Mouse (Mus musculus) left cerebral cortex, adult 6 months (tissue): ENCODE measurements around the gene Dynlt1a. TPM values are rescaled to one million over a fixed set of nuclear protein-coding genes. Genes with fewer than 3 reads are reported as not detected.

Experiments
- long read RNA-seq, 2 experiments: library from polyadenylated mRNA; unstranded; transcript quantifications; one replicate each; pipeline ENCODE4 v2.0.0; 2019 to 2020
- polyA plus RNA-seq: library from polyadenylated mRNA; unstranded; fragments of <200 nt; fragmentation: Nextera tagmentation; gene quantifications from 2 replicates; pipeline ENCODE4 v1.2.3, GENCODE M21; 2021

The Dynlt1a gene
- polyA plus RNA-seq = 5.6 and 13.6 TPM in 2 replicates
- long read RNA-seq, experiment 1, partial matches to known transcripts = 6 of 16 reads
- long read RNA-seq, experiment 1, other reads (novel, unspliced or antisense) = 9 of 16 reads
- long read RNA-seq, experiment 2, partial matches to known transcripts = 0 of 56 reads
- long read RNA-seq, experiment 2, other reads (novel, unspliced or antisense) = 54 of 56 reads

DNA sequence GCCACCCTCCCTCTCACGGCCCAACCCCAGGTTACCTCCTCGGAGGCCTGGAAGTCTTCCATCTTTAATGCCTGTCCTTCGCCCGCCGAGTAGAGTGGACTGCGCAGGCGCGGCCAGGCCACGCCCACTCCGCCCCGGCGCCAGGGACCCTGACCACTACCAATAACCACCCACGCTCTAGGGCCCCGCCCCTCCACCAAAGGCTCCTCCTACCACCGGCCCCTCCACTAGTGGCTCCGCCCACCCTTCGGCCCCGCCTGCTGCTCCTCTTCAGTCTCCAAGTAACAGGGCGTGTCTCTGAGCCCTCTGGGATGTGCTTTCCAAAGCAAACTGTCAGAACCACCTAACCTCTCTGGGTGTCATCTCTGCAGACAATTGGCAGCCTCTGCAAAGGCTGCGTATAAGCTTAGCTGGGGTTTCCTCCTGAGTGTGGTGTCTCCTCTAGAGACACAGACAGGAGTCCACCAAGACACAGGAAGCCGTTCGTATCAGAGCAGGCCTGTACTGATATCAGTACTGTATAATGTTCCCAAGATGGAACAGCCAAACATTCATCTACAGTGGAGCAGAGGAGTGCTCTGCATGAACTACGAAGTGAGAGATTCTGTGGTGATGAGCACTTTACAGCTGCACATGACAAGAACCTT, at the start of gene Dynlt1a:
Gene Dynlt1a, minus strand, starts transcription at position 162 of the 647 bp plus-strand sequence.

GRCm38 (mm10) chr17:6256400-6257069, 60.8 kb downstream of the Dynlt1a start, which contains the start of gene Tmem181a:
Tmem181a (plus strand) TSS chr17:6256860.

Other genes with a start within 250 kb of the Dynlt1a start
- 2.3 and 2.6 TPM in 2 replicates for gene Serac1, start 237.8 kb downstream of the Dynlt1a start, polyA plus RNA-seq
- 190 and 255 TPM in 2 replicates for gene Gtf2h5, start 237.7 kb downstream of the Dynlt1a start, polyA plus RNA-seq
- gene Tulp4, start 211.1 kb downstream of the Dynlt1a start, polyA plus RNA-seq = 32.9 and 73.0 TPM in 2 replicates
- 34.0 and 46.1 TPM in 2 replicates for gene Tmem181a, start 60.6 kb downstream of the Dynlt1a start, polyA plus RNA-seq
- gene Dynlt1b, start 112.6 kb upstream of the Dynlt1a start, polyA plus RNA-seq = 35.7 and 76.8 TPM in 2 replicates